Mouse (Mus musculus) cerebellum, adult 2 months (tissue): Measurements from ENCODE around the gene Strap. TPM values are rescaled to one million over a fixed set of nuclear protein-coding genes. Genes with fewer than 3 reads are reported as not detected.
A peak's percentile ranks its signal among the peaks of the same experiment; 100 is the strongest.

ENCODE experiments used
- DNase-seq, 2 experiments: peaks; one replicate each; pipeline ENCODE4 v3.0.0; 2021
- H3K27ac ChIP-seq: fragments of 200-500 bp; 2 replicates; pipeline ENCODE4 v1.5.1; 2012; ENCODE audit warnings: low read length, control low read depth, inconsistent platforms; ENCODE audit not compliant: insufficient read depth
- H3K27me3 ChIP-seq: fragments of 200-500 bp; 2 replicates; pipeline ENCODE4 v1.6.1; 2012; ENCODE audit warnings: inconsistent platforms, mild to moderate bottlenecking, low read length, moderate library complexity; ENCODE audit not compliant: control insufficient read depth, insufficient read depth
- H3K4me1 ChIP-seq: fragments of 200-500 bp; 2 replicates; pipeline ENCODE4 v1.6.1; 2011; ENCODE audit warnings: low read length; ENCODE audit not compliant: control insufficient read depth, insufficient read depth
- H3K4me3 ChIP-seq: fragments of 200-500 bp; replicated peaks from 2 replicates; pipeline ENCODE3; 2011; ENCODE audit warnings: mild to moderate bottlenecking, low read depth, low read length, control low read depth; ENCODE audit not compliant: insufficient read depth
- CTCF ChIP-seq: fragments of 200-500 bp; IDR thresholded peaks from 2 replicates; pipeline ENCODE4 v1.5.1; 2011; ENCODE audit warnings: low read depth, mild to moderate bottlenecking, control low read depth, low read length, moderate library complexity, borderline replicate concordance; ENCODE audit not compliant: insufficient read depth
- POLR2A ChIP-seq: fragments of 200-500 bp; IDR thresholded peaks from 2 replicates; pipeline ENCODE4 v1.6.1; 2011; ENCODE audit warnings: low read length, control low read depth, borderline replicate concordance; ENCODE audit not compliant: insufficient read depth
- WGBS: fragments of 180-500 bp; shearing (Covaris S2); methylation state at CpG from one replicate; pipeline ENCODE4 v1.1.7; 2018; 5-methylcytosine and 5-hydroxymethylcytosine counted together
- polyA plus RNA-seq: library from polyadenylated mRNA; depleted of rRNA; stranded (reverse); fragments of >200 nt; gene quantifications from 2 replicates; pipeline ENCODE4 v1.2.3, GENCODE M21; 2012

Strap gene
- polyA plus RNA-seq, 1 experiment, result 80.7 TPM

DNA sequence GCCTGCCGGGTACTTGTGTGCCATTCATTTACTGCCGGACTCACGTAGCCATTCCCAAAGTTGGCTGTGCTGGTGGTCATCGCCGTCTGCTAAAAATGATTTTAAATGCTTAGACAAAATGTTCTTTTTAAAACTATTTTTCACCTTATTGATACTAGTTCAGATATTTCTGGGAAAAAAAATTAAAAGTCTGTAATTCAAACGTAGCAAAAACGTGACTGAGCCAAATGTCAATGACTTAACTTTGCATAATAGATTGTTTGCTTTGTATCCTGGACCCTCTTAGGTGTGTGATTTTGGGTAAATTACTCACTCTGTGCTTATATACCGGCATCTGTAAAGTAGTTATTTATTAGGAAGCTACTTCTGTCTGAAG, 20.0 kb downstream of the Strap start:
- TF ChIP-seq CTCF (no peak), POLR2A (no peak)
- WGBS, result 6% methylated on average over 8 of the region's 8 CpGs
- Histone ChIP-seq H3K4me3 (peak overlapping the region; percentile 49), H3K27ac (no peak overlapping the region), H3K4me1 (no peaks in the 10 kb centered on the region), H3K27me3 (no peaks in the 10 kb centered on the region)
- DNase-seq, result no peak

DNA sequence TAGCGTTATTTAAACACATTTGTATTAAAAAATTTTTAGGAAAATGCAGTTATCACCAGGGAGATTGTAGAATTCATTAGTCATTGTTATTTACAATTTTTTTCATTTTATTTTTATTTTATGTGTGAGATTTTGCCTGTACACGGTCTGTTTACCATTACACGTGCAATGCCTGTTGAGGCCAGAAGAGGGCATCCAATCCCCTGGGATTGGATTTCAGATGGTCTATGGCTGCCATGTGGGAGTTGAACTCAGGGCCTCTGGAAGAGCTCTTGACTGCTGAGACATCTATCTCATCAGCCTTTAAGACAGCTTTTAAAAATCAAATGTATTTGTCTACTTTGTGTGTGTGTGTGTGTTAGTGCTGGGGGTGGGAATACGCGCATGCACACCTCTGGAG, 21.4 kb downstream of the Strap start:
- Histone ChIP-seq H3K4me3 (no peak overlapping the region), H3K27ac (no peak overlapping the region), H3K4me1 (no peaks in the 10 kb centered on the region), H3K27me3 (no peaks in the 10 kb centered on the region)
- TF ChIP-seq CTCF, result peak; percentile 45; the same call in 1 of the 2 replicates
- TF ChIP-seq POLR2A, result no peak
- DNase-seq, result no peak
- WGBS, result 72% methylated on average over 5 of the region's 5 CpGs

DNA sequence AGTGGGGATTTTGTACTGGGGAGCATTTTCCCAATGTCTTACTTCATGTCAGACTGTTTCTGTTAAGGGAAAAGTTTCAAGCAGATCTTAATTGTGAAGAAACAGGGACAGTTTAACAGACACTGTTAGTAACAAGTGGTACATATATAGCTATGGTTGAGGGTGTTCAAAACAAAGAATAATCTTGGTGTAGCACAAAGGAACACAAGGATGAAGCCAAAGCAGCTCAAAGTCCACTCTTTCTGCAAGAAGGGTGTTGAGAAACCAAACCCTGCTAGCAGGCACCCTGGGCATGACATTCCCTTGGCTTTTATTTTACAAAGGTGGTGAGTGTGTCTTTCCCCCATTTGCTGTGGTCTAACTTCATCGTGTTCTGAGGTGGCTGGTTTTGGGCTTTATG, 23.0 kb downstream of the Strap start:
- 97% methylated on average over 1 of the region's 1 CpGs for WGBS
- Histone ChIP-seq H3K4me1 (no peaks in the 10 kb centered on the region), H3K4me3 (no peak overlapping the region), H3K27ac (no peak overlapping the region), H3K27me3 (no peaks in the 10 kb centered on the region)
- TF ChIP-seq CTCF, result no peak
- no peak for TF ChIP-seq POLR2A
- DNase-seq, result no peak

DNA sequence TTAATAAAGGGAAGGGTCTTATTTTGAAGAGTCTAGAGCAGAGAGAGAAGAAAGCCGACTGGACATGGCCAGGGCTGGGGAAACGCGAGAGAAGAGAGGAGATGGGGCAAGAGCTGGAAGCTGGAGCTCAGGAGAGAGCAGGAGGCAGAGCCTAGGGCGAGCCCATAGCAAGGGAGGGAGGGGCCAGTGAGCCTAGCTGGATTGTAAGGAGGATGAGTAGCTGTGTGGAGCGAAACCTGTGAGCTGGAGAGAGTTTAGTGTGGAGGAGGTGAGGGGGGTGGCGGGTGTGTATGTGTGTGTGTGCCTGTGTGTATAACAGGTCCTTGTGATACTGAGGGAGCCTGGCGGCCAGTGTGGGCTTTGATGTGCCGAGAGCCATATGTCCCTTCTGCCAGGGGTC, 24.8 kb downstream of the Strap start:
- H3K27me3 ChIP-seq, result no peaks in the 10 kb centered on the region
- no peak overlapping the region for H3K27ac ChIP-seq
- 64% methylated on average over 8 of the region's 8 CpGs for WGBS
- H3K4me1 ChIP-seq, result no peaks in the 10 kb centered on the region
- no peak for DNase-seq
- TF ChIP-seq POLR2A (no peak), CTCF (no peak)
- H3K4me3 ChIP-seq, result no peak overlapping the region

DNA sequence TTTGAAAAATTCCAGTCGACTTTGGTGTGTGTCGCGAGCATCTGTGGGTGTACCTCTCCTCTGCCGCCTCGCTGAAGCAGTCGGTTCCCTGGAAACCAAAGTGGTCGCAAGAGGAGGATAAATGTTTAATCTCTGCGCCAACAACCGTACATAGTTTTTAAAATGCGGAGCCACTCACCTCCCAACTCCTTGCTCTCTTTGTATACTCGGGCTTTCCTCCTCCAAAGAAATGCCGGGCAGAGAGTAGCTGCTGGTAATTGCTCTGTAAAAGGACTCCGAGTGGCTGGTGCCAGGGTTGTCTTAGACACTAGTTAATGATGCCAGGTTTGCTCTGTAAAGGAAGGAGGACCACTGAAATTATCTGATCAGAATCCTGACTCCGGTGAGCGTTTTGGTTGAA, 26.1 kb downstream of the Strap start:
- Histone ChIP-seq H3K4me1 (no peaks in the 10 kb centered on the region), H3K4me3 (no peak overlapping the region), H3K27me3 (no peaks in the 10 kb centered on the region), H3K27ac (no peak overlapping the region)
- no peak for TF ChIP-seq CTCF
- no peak for TF ChIP-seq POLR2A
- no peak for DNase-seq
- WGBS, result 79% methylated on average over 15 of the region's 15 CpGs

DNA sequence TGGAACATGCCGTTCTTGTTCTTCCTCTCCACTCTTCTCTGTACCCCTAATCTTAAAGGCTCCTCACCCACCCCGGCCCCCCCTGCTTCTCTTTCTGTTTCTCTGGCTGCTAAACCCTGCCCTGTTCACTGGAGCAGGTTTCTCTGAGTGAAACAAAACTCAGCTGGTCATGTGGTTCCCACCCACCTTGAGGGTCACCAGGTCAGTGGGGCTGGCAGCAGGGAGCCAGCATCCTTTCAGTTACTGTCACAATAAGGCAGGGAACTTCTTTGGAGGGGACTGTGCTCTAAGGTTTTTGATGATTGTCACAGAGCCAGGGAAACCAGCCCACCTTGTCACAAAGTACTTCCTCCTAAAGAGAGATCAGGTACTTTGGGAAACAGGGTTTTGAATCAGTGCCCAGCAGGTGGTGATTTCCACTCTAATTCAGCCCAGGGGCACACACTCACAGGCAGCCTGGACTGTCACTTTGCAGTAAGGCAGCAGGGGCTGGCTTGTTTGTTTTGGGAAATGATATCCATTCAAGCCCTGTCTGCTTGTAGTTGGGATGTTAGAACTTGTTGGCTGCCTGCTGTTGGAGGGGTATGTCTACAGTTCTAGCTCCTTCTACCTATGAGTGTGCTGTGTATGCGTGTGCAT, 29.8 kb downstream of the Strap start:
- WGBS, result 45% methylated on average over 3 of the region's 3 CpGs
- no peaks in the 10 kb centered on the region for H3K27me3 ChIP-seq
- no peak overlapping the region for H3K27ac ChIP-seq

DNA sequence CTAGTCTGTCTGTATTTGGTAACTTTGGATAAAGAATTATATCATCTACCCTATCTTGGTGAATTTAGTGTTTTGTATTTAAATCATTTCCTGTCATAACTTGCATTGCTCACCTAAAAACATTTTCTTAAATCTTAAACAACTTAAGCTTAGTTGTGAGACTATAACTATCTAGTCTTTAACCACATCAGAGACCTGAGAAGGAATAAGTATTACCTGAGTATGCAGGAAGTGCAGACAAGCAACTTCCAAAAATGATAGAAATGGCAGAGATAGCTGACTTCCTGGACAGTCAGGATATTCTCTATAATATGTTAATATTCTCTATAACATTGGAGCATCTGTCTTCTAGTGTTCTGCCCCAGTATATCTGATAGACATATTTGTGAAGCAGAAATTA, 31.3 kb downstream of the Strap start:
- H3K4me1 ChIP-seq, result no peaks in the 10 kb centered on the region
- DNase-seq, result no peak
- TF ChIP-seq CTCF (no peak), POLR2A (no peak)
- H3K27ac ChIP-seq, result no peak overlapping the region
- H3K27me3 ChIP-seq, result no peaks in the 10 kb centered on the region
- no peak overlapping the region for H3K4me3 ChIP-seq

More for the DNA sequence above, 29.8 kb downstream of the Strap start:
- H3K4me1 ChIP-seq, result no peaks in the 10 kb centered on the region
- no peak overlapping the region for H3K4me3 ChIP-seq
- no peak for DNase-seq
- TF ChIP-seq POLR2A (no peak), CTCF (no peak)

DNA sequence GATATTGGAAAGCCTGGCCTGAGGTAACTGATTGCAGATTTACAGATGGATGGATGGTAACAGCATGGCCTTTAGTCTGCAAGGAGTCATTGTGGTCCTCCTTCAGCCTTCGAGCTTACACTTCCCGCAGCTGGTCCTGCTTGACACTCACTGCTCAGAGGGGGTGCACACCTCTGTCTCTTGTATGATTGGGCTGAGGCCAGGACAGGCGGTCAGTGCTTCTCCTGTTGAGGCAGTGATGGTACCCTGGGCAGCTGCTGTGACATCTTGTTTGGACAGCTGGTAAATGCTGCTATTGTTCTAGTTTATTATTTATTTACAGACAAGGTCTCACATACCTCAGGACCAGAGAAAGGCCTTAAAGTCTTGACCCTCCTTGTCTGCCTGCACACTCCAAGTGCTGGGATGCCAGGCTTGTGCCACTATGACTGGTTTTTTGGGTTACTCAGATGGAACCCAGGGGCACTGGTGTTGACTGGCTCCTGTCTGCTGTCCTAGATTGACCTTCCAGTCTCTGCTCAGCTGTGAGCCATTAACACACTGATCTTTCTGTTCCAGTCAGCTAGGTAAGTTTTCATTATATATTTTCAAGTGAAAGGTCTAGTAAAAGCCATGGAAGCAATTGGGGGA, 36.9 kb downstream of the Strap start:
- H3K27me3 ChIP-seq, result no peaks in the 10 kb centered on the region
- H3K27ac ChIP-seq, result no peak overlapping the region
- WGBS, result 68% methylated on average over 3 of the region's 3 CpGs
- no peak for TF ChIP-seq CTCF
- H3K4me3 ChIP-seq, result no peak overlapping the region
- no peak for DNase-seq
- no peaks in the 10 kb centered on the region for H3K4me1 ChIP-seq
